Mouse (Mus musculus): ENCODE measurements at regions not wholly inside any gene's neighbourhood (a gene's known extent, or its start where the extent isn't known, plus 50 kb on each side); places are given as distances from the start of the nearest gene placed in this dataset.
"Not testable (repeated sequence)": the region's sequence is repeated elsewhere in the genome, so short reads cannot be mapped to it uniquely, and the experiment has no call there.

- DNase-seq (ENCODE audit: low spot score in 2 of 2), result no peak
Measured at GRCm38 (mm10) chr3:9133991-9134390, 475.9 kb downstream of the Zfp704 start.

DNA sequence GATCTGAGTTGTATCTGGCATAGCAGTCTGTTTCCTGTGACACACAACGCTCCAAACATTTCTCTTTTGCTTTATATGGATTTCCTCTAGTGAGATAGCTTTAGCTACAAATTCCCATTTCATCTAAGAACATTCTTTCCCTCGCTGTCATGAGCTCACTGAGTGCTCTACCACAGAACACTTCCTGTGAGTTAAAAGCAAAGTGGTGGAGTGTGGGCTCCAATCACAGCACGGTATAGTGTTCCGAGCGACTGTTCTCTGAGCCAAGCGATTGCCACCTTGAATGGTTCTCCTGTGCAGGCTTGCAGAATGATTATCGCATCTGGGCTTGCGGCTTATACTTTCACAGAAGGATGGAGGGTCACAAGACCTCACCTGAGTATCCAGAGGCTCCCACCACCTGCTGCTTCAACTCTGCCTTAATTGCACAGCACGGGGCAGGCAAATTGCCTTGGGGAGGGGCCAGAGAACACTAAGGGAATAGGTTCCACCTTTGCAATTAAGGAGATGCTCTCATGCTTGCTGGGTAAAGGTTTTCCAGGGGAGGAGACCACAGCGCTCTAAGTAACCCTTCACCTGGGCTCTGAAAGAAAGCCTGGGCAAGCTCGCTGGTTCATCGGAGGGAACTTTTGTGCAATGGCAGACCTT lies 477.7 kb downstream of the Zfp704 start:
- no peak for DNase-seq (ENCODE audit: low spot score in 2 of 2)

DNA sequence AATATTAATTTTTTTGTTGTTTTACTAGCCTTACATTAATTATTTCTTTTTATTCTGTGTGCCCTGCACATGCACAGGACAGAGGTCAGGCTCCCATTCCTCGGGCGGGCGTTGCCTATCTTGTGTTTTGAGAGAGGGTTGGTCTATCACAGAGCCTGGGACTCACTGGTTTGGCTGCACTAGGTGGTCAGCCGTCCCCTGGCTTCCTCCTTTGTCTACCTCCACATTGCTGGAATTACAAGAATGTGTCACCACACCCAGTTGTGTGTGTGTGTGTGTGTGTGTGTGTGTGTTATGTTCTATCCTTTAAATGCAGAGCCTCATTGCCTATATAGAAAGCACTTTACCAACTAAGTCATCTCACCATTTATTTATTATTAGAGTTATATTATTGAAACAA lies 478.5 kb downstream of the Zfp704 start:
- DNase-seq (ENCODE audit: low spot score in 2 of 2), result no peak

- DNase-seq (ENCODE audit: low spot score in 2 of 2), result no peak
Measured at GRCm38 (mm10) chr3:9128407-9128806, 481.5 kb downstream of the Zfp704 start.

- peak in 1 of 2 experiments; percentile 9 for DNase-seq (ENCODE audit: low spot score in 2 of 2)
Measured at GRCm38 (mm10) chr3:9123079-9123478, 486.8 kb downstream of the Zfp704 start.

DNA sequence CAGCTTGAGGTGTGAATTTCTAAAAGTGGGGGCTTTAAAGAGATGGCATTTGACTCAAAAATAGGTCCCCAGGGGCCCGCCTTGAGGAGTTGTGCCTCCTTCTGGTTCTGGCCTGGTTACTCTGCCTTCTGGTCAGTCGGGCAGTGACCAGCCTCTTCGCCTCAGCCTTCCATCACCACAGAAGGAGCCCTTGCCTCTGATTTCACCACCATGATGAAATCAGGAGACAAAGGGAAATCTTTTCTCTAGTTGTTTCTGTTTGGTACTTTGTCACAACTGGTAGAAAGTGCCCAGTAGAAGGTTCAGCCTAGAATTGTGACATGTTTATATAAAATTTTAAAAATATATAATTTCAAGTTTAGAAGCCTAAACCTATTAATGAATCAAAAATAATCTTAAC lies 492.0 kb downstream of the Zfp704 start:
- no peak for DNase-seq (ENCODE audit: low spot score in 2 of 2)

DNA sequence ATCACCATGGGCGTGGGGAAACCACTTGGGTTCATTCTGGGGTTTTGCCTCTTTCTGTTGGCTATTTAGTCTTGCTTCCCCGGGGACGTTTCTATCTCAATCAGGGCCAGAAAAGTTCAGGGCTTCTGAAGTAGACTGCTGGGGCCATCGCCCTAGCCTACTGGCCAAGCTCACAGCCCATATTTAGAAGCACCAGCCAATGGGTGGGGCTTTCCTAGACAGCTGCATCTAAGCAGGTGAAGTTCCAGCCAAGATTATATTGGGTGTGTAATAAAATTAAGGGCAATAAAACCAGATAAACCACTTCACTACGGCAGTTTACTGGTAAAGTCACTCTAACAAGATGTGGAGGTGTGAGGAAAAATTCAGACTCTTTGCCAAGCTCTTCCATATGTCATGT lies 496.5 kb downstream of the Zfp704 start:
- no peak for DNase-seq (ENCODE audit: low spot score in 2 of 2)

DNA sequence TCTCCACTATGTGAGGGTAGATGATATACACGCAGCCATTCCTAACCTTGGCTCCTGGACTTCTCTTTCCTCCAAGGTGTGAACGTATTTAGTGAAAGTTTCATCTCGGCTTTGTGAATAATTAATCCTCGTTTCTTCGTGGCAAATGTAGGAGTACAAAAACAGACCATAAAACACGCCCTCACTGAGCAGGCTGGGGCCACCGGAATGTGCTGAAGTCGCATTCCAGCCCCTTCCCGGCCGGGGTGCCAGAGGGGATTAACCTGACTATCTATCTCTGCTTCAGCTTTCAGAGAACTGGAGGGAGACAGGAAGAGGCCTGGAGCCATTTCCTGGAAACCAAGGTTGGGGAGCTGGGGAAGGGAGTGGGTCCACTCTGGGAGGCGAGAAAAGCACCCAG lies 499.1 kb downstream of the Zfp704 start:
- DNase-seq (ENCODE audit: low spot score in 2 of 2), result no peak

DNA sequence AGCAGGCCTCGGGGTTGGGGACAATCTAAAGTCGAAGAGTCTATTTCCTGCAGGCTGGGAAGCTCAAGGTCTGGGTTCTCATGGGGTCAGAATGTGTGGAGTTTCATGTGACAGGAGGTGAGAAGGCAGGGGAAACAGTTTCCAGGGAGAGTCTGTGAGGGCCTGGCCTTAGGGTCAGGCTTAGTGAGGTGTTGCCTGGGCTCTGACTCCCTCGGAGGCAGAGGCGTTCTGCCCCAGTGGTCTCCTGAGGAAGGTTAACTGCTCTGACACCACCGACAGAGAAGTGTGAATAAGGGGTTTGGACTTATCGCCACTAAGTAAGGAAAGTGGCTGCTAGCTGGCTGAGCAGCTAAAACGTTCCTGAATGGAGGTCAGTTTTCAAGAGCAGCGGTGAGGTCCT lies 499.9 kb downstream of the Zfp704 start:
- DNase-seq (ENCODE audit: low spot score in 2 of 2), result no peak

DNA sequence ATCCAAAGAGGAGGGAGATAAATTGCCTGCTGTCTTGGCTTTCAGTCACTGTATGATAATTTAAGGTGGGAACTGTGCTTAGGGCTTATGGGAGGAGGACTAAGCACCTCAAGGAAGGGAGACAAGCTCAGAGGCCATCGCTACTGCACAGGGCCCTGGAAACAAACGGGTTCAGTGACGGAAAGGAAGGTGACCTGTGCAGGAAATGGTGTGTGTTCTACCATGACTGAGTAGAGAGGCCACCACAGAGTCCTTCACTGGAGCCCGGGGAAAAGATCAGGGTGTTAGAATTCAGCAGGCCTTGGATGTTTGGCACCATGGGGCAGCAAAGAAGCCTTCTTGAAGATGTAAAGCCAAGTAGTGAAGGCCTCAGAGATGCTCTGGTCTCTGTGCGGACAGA lies 500.4 kb downstream of the Zfp704 start:
- DNase-seq (ENCODE audit: low spot score in 2 of 2), result no peak

DNA sequence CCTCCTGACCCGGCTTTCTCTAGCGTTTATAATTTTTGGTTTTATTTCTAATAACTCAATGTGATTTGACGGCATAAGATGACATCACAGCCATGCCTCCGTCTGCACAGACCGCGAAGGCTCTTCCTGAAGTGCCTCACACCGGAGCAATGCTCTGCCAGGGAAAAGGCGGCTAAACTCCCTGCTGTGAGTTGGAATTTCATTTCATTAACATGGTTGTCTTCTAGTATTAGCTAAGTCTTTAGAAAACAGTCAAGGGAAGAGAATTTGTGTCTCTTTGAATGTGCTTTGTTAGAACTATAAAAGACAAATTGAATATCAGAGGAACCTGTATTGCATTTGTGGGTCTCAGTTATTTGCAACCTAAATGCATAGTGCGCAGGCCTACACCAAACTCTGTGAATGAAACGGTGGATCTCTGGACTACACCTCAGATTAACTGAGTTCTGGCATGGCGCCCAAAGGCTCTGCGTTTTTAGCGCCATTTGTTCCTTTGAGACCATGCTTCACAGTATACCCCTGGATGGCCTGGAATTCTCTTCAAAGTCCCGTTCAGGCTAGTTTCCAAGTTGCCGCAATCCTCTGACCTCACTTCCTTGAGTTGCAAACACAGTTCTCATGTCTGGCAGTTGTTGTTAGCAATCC lies 502.0 kb downstream of the Zfp704 start:
- DNase-seq (ENCODE audit: low spot score in 2 of 2), result no peak

GRCm38 (mm10) chr3:9105191-9105926 lies 504.5 kb downstream of the Zfp704 start:
- no peak for DNase-seq (ENCODE audit: low spot score in 2 of 2)

- DNase-seq (ENCODE audit: low spot score in 2 of 2), result no peak
Measured at GRCm38 (mm10) chr3:9103456-9103855, 506.4 kb downstream of the Zfp704 start.

GRCm38 (mm10) chr3:9101240-9101639 lies 508.6 kb downstream of the Zfp704 start:
- no peak for DNase-seq (ENCODE audit: low spot score in 2 of 2)

GRCm38 (mm10) chr3:9100761-9101160 lies 509.1 kb downstream of the Zfp704 start:
- no peak for DNase-seq (ENCODE audit: low spot score in 2 of 2)

- no peak for DNase-seq (ENCODE audit: low spot score in 2 of 2)
Measured at GRCm38 (mm10) chr3:9098441-9098840, 511.4 kb downstream of the Zfp704 start.

DNA sequence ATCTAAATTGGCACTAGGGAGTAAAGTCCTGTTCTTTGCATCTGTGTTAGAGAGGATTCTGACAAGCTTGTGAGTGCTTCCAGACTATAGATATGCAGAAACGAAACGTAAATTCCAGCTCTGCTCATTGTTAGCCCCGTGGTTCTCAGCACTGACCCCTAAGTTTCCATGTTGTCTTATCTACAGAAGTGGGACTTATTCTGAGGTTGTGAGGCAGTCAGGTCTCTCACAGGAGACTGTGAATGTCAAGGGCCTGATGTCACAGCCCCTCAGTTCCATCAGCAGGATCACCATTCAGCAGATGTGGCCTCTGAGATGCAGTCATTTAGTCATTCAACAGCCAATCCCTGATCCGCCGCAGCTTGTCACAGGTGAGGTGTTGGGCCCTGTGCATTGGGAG lies 525.8 kb downstream of the Zfp704 start:
- no peak for DNase-seq (ENCODE audit: low spot score in 2 of 2)

GRCm38 (mm10) chr3:9082061-9082460 lies 527.8 kb downstream of the Zfp704 start:
- no peak for DNase-seq (ENCODE audit: low spot score in 2 of 2)

- no peak for DNase-seq (ENCODE audit: low spot score in 2 of 2)
Measured at GRCm38 (mm10) chr3:9078201-9078600, 531.7 kb downstream of the Zfp704 start.

DNA sequence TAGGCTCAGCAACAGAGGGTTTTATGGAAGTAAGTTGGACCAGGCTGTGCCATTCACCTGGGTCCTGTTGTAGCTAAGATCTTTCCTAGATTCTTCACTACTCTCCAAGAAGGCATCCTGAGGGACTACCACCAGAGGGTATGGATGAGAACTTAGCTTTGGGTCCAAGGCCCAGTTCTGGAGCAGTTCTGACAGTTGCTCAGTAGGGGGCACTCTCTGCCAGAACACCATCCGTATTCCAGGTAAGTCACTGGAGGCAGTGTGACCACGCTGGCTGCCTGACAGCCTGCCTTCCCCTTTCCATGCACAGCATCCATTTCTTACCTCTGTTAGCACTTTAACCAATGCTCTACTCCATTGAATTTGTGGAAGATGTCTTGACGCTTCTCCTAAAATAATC lies 533.2 kb downstream of the Zfp704 start:
- DNase-seq (ENCODE audit: low spot score in 2 of 2), result peak in 1 of 2 experiments; percentile 46

GRCm38 (mm10) chr3:9072471-9072870 lies 537.4 kb downstream of the Zfp704 start:
- not testable (repeated sequence) for DNase-seq (ENCODE audit: low spot score in 2 of 2)

DNA sequence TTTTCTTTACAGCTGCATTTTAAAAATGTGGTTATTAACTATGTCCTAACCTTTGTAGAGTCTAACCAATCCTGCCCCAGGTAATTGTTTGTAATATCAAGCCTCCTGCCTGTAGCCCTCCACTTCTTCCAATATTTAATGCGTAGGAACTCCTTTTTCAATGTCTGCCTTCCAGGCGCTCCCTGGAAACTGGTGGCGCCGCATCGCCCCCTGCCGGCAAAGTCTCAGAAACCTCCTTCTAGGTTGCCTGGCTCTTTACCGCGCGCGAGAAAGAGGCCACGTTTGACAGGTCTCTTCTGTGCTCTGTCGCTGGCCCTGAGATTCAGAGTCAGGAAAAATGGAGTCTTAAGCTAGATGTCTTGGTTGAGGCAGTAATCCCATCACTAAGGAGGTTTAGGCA lies 542.8 kb downstream of the Zfp704 start:
- peak; percentile 32 to 78 for DNase-seq (ENCODE audit: low spot score in 2 of 2)

DNA sequence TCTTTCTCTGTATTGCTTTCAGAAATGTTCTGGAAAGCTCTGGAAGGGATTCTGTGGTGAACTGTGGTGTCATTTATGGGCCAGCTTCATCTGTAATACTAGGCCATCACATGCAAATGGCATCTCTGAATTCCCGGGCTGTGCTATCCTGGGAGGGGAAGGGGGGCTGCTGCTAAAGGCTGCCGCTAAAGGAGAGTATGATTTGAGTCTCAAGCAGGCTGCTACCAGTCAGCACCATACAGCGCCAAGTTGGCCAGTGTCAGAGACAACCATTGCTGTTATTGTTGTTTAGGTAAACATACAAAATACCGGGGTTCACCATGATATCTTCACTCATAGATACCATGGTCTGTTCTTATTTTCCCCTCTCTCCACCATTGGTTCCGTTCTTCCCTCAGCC lies 543.5 kb downstream of the Zfp704 start:
- DNase-seq (ENCODE audit: low spot score in 2 of 2), result no peak

Data from frontal cortex, postnatal 10 days (tissue).